Mouse (Mus musculus) liver, adult 2 months (tissue): ENCODE results near the gene Mcemp1. TPM values are rescaled to one million over a fixed set of nuclear protein-coding genes. Genes with fewer than 3 reads are reported as not detected.

Experiments used
- DNase-seq: peaks from one replicate; pipeline ENCODE4 v3.0.0-alpha.2; 2011; ENCODE audit warnings: low read depth, low spot score; ENCODE audit errors: extremely low read depth
- H3K27ac ChIP-seq: fragments of 200-500 bp; replicated peaks from 2 replicates; pipeline ENCODE4 v1.5.1; 2012; ENCODE audit warnings: low read depth, mild to moderate bottlenecking, control low read depth, inconsistent platforms, low read length; ENCODE audit not compliant: insufficient read depth
- H3K27me3 ChIP-seq: fragments of 200-500 bp; 2 replicates; pipeline ENCODE4 v1.6.1; 2012; ENCODE audit warnings: mild to moderate bottlenecking, moderate library complexity, low read length, inconsistent platforms; ENCODE audit not compliant: control insufficient read depth, insufficient read depth
- H3K36me3 ChIP-seq: fragments of 200-500 bp; 2 replicates; pipeline ENCODE4 v1.6.1; 2012; ENCODE audit warnings: low read length, inconsistent platforms; ENCODE audit not compliant: control insufficient read depth, insufficient read depth
- H3K4me1 ChIP-seq: fragments of 200-500 bp; 2 replicates; pipeline ENCODE4 v1.6.1; 2011; ENCODE audit warnings: low read length; ENCODE audit not compliant: control insufficient read depth, insufficient read depth
- H3K4me3 ChIP-seq: fragments of 200-500 bp; 2 replicates; pipeline ENCODE4 v1.5.1; 2011; ENCODE audit warnings: low read depth, mild to moderate bottlenecking, control low read depth, low read length, moderate library complexity; ENCODE audit not compliant: insufficient read depth
- H3K79me2 ChIP-seq: fragments of 200-500 bp; 2 replicates; pipeline ENCODE4 v1.6.1; 2012; ENCODE audit warnings: inconsistent platforms, mild to moderate bottlenecking, low read length, moderate library complexity; ENCODE audit not compliant: control insufficient read depth, insufficient read depth
- H3K9ac ChIP-seq: fragments of 200-500 bp; 2 replicates; pipeline ENCODE4 v1.6.1; 2012; ENCODE audit warnings: low read depth, mild to moderate bottlenecking, control low read depth, inconsistent platforms, low read length
- CTCF ChIP-seq: fragments of 200-500 bp; IDR thresholded peaks from 2 replicates; pipeline ENCODE4 v1.5.1; 2011; ENCODE audit warnings: low read depth, low read length, control low read depth
- POLR2A ChIP-seq: fragments of 200-500 bp; IDR thresholded peaks from 2 replicates; pipeline ENCODE4 v1.6.1; 2011; ENCODE audit warnings: low read length, control low read depth; ENCODE audit not compliant: insufficient read depth; ENCODE audit errors: extremely low read depth
- WGBS: fragments of 180-500 bp; shearing (Covaris S2); methylation state at CpG from one replicate; pipeline ENCODE4 v1.1.7; 2018; 5-methylcytosine and 5-hydroxymethylcytosine counted together
- polyA plus RNA-seq: library from polyadenylated mRNA; depleted of rRNA; stranded (reverse); fragments of >200 nt; gene quantifications from 2 replicates; pipeline ENCODE4 v1.2.3, GENCODE M21; 2012; rRNA removed
- total RNA-seq: library from RNA; depleted of rRNA; stranded (reverse); fragments of >200 nt; gene quantifications from 2 replicates; pipeline ENCODE4 v1.2.3, GENCODE M21; 2014; rRNA removed

The Mcemp1 gene
- total RNA-seq (0.28 TPM in 1 of 2 replicates, not detected in the other), polyA plus RNA-seq (0.11 TPM in 1 of 2 replicates, not detected in the other)

- no peaks in the 10 kb centered on the region for H3K27me3 ChIP-seq
- H3K27ac ChIP-seq = no peak within 1 kb of the TSS
- TF ChIP-seq POLR2A (no peak), CTCF (no peak)
- H3K4me3 ChIP-seq = no peak within 1 kb of the TSS
- no peak for DNase-seq
- H3K36me3 ChIP-seq = no peaks in the 10 kb centered on the region
- H3K79me2 ChIP-seq = no peaks in the 10 kb centered on the region
- H3K4me1 ChIP-seq = no peaks in the 10 kb centered on the region
- whole genome bisulfite sequencing = 70% methylated on average over 6 of the region's 6 CpGs
- no peak within 1 kb of the TSS for H3K9ac ChIP-seq
These were observed at the start of gene Mcemp1 for GRCm38 (mm10) chr8:3665507-3665906. TSS of gene Mcemp1 (plus strand) at chr8:3665754.

DNA sequence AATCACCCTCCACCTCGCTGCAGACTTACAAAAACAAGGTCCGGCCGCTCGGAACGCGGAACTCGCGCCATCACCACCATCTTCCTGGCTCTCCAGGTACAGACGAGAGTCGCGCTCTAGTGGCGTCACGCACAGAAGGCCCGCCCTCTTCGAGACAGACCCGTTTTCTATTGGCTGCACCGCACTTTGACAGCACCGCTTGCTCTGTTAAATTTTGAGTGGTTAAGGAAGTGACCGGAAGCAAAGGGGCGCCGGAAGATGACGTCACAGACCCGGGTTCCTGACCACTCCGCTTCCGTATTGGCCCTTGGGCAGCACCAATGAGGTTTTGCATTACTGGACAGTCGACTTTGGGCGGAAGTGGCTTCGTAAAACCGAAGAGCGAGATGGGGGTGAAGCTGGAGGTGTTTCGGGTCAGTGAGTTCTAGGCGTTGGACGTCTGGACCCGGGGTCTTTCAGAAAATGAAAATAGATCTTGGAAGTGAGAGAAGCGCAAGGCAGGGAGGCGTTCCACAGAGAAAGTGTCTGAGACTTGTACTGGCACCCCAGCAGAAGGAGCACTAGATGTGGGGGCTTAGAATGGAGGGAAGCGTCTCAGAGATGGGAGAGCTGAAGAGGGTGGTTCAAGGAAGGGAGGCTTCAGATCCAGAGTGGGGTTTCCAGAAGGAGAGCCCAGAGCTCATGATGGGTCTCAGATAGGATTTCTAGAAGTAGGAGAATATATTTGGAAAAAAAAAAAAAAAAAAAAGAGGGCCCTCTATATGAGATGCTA lies 44.2 kb upstream of the Mcemp1 start, which contains the start of the genes Xab2 and Pet100:
Xab2 (minus strand) TSS at position 118 of the 772 bp plus-strand sequence.
Pet100 (plus strand) TSS at position 350 of the 772 bp plus-strand sequence.
- Histone ChIP-seq H3K27ac (no peak within 1 kb of the TSS), H3K9ac (peak within 1 kb of the TSS; percentile 70), H3K36me3 (peaks cover 8% of the 10 kb centered on the region), H3K4me1 (no peaks in the 10 kb centered on the region; the same call in 1 of the 2 replicates), H3K4me3 (peak within 1 kb of the TSS; percentile 71), H3K27me3 (no peaks in the 10 kb centered on the region), H3K79me2 (peaks cover 4% of the 10 kb centered on the region; the same call in 1 of the 2 replicates)
- under 1% methylated on average over 37 of the region's 37 CpGs for WGBS
- DNase-seq = peak; percentile 98
- no peak for TF ChIP-seq CTCF
- TF ChIP-seq POLR2A = peak; percentile 69; the same call in 1 of the 2 replicates

- 58% methylated on average over 8 of the region's 8 CpGs for WGBS
These were observed 43.4 kb upstream of the Mcemp1 start for GRCm38 (mm10) chr8:3622119-3622518.

DNA sequence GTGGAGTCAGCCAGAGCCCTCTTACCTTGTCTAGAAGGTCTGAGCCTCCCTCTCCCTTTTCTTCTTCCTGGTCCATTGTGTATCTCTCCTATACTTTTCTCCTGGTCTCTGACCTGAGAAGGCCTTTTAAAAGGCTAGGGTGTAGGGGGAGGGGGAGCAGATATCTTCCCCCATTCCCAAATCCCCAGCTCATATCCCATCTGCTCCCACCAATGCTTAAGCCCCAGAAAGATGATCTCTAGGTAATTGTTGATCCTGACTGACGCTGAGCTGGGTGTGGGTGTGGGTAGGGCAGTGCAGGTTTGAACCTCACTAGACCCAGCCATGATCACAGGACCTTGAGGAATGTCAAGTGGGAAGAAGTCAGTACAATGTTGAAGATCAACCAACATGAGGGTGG lies 40.1 kb upstream of the Mcemp1 start, which contains the start of gene Pcp2:
Pcp2 (minus strand) TSS at position 101 of the 400 bp plus-strand sequence.
- no peaks in the 10 kb centered on the region for H3K27me3 ChIP-seq
- 82% methylated on average over 1 of the region's 1 CpGs for WGBS
- TF ChIP-seq POLR2A (no peak), CTCF (no peak)
- peaks cover 4% of the 10 kb centered on the region; the same call in 1 of the 2 replicates for H3K79me2 ChIP-seq
- no peak within 1 kb of the TSS for H3K4me3 ChIP-seq
- no peak for DNase-seq
- no peaks in the 10 kb centered on the region for H3K36me3 ChIP-seq
- H3K27ac ChIP-seq = no peak within 1 kb of the TSS
- no peak within 1 kb of the TSS for H3K9ac ChIP-seq
- H3K4me1 ChIP-seq = peaks cover under 1% of the 10 kb centered on the region

More at GRCm38 (mm10) chr8:3622119-3622518, 43.4 kb upstream of the Mcemp1 start:
- Histone ChIP-seq H3K4me3 (no peak overlapping the region), H3K4me1 (no peaks in the 10 kb centered on the region; the same call in 1 of the 2 replicates), H3K27me3 (no peaks in the 10 kb centered on the region), H3K27ac (no peak overlapping the region), H3K9ac (no peak overlapping the region), H3K79me2 (peaks cover 4% of the 10 kb centered on the region; the same call in 1 of the 2 replicates), H3K36me3 (peaks cover 3% of the 10 kb centered on the region; the same call in 1 of the 2 replicates)
- DNase-seq = no peak
- TF ChIP-seq POLR2A (no peak), CTCF (no peak)

GRCm38 (mm10) chr8:3626971-3627370 lies 38.6 kb upstream of the Mcemp1 start:
- 47% methylated on average over 5 of the region's 5 CpGs for WGBS

More at GRCm38 (mm10) chr8:3626971-3627370, 38.6 kb upstream of the Mcemp1 start:
- Histone ChIP-seq H3K4me1 (peaks cover 4% of the 10 kb centered on the region), H3K27ac (no peak overlapping the region), H3K36me3 (no peaks in the 10 kb centered on the region), H3K4me3 (no peak overlapping the region), H3K79me2 (no peaks in the 10 kb centered on the region), H3K27me3 (no peaks in the 10 kb centered on the region), H3K9ac (no peak overlapping the region)
- no peak for DNase-seq
- TF ChIP-seq CTCF = no peak
- no peak for TF ChIP-seq POLR2A
